Mouse (Mus musculus) neutrophil, adult 59 days (primary cell): ENCODE results near the gene Aqp11. TPM values are rescaled to one million over a fixed set of nuclear protein-coding genes. Genes with fewer than 3 reads are reported as not detected.

Experiments used
- total RNA-seq, 2 experiments: library from RNA; stranded (reverse); gene quantifications; 1 replicate in 1 of 2; 2 replicates in 1 of 2; pipeline ENCODE4 v1.2.4; 2023

Aqp11 gene
- under 1 TPM in 1 of 2 experiments, not detected in 1; 0.42 TPM for total RNA-seq

GRCm38 (mm10) chr7:97737638-97738456 is at the start of gene Aqp11:
Gene Aqp11, minus strand, starts transcription at chr7:97738289.

GRCm38 (mm10) chr7:97696506-97697254 is 41.4 kb downstream of the Aqp11 start, which contains the start of gene Clns1a:
Gene Clns1a, plus strand, starts transcription at chr7:97696634.

Other genes with a start within 250 kb of the Aqp11 start
- 1 to 10 TPM; 5.0 to 7.1 TPM for gene Aamdc, start 158.8 kb downstream of the Aqp11 start, total RNA-seq
- gene Rsf1, start 158.4 kb downstream of the Aqp11 start, total RNA-seq = 10 to 100 TPM; 35.2 to 37.3 TPM
- 10 to 100 TPM; 26.1 to 29.2 TPM for gene Clns1a, start 41.7 kb downstream of the Aqp11 start, total RNA-seq
- 10 to 100 TPM; 45.4 to 48.7 TPM for gene Pak1, start 50.3 kb upstream of the Aqp11 start, total RNA-seq
- not detected for gene Gdpd4, start 181.7 kb upstream of the Aqp11 start, total RNA-seq